Mouse (Mus musculus) ovary, postnatal 10 days (tissue): ENCODE results near the gene Ybx2.

Experiments used
- DNase-seq: peaks from one replicate; pipeline ENCODE4 v3.0.0; 2022; ENCODE audit warnings: low spot score

The Ybx2 gene

GRCm38 (mm10) chr11:69964650-69965270 is 29.2 kb downstream of the Ybx2 start, which contains the start of gene Cldn7:
Gene Cldn7 (plus strand): TSS chr11:69964779.
- DNase-seq = no peak

GRCm38 (mm10) chr11:69965271-69966005 is 29.8 kb downstream of the Ybx2 start:
- no peak for DNase-seq

- DNase-seq = no peak
These were observed 30.6 kb downstream of the Ybx2 start for GRCm38 (mm10) chr11:69966006-69966859.

- no peak for DNase-seq
These were observed 31.4 kb downstream of the Ybx2 start for GRCm38 (mm10) chr11:69966860-69967517.

- no peak for DNase-seq
These were observed 33.2 kb downstream of the Ybx2 start for GRCm38 (mm10) chr11:69968793-69969192.

GRCm38 (mm10) chr11:69970222-69970621 is 34.6 kb downstream of the Ybx2 start:
- DNase-seq = no peak

- no peak for DNase-seq
These were observed 35.2 kb downstream of the Ybx2 start for GRCm38 (mm10) chr11:69970775-69971174.

- DNase-seq = no peak
These were observed 39.3 kb downstream of the Ybx2 start for GRCm38 (mm10) chr11:69974907-69975306.

GRCm38 (mm10) chr11:69976271-69976670 is 40.7 kb downstream of the Ybx2 start:
- DNase-seq = no peak

GRCm38 (mm10) chr11:69979827-69980195 is 44.2 kb downstream of the Ybx2 start:
- no peak for DNase-seq

GRCm38 (mm10) chr11:69980196-69981140 is 44.9 kb downstream of the Ybx2 start:
- peak; percentile 97 for DNase-seq

GRCm38 (mm10) chr11:69981141-69981762 is 45.7 kb downstream of the Ybx2 start, which contains the start of gene Ctdnep1:
Gene Ctdnep1 (plus strand): TSS chr11:69981156.
- no peak for DNase-seq

- DNase-seq = no peak
These were observed 46.6 kb downstream of the Ybx2 start, which contains the start of gene Elp5 for GRCm38 (mm10) chr11:69982225-69982624. Gene Elp5 (minus strand): TSS chr11:69982517.

- no peak for DNase-seq
These were observed 47.3 kb downstream of the Ybx2 start for GRCm38 (mm10) chr11:69982877-69983276.

- no peak for DNase-seq
These were observed 47.8 kb downstream of the Ybx2 start for GRCm38 (mm10) chr11:69983377-69983776.

- DNase-seq = no peak
These were observed 48.8 kb downstream of the Ybx2 start for GRCm38 (mm10) chr11:69984431-69984830.

GRCm38 (mm10) chr11:69989949-69990348 is 54.4 kb downstream of the Ybx2 start:
- no peak for DNase-seq
